8 mouse cellular contexts compared by ENCODE assay signal in the genomic region with DNA sequence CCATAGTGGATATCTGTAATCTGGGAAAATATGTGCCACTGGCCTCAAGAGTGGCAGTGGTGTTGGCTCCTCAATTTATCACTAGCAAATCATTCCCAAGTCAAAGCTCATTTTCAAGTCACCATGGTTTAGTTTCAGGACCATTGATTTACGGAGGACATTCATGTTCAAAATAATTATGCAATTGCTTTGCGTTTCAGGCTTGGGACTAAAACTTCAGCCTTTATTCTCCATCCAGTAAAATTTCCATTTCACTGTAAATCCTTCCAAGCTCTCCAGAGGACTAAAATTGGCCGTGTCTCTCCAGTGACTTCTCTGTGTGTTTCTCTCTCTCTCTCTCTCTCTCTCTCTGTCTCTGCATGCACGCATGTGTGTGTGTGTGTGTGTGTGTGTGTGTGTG.
"Had no signal": no experiment of that assay in that cellular context is flagged by ENCODE, and none has a peak within 500 bp of the region (broad histone marks: within the 10 kb centered on the region; RNA-seq: fewer than 3 reads in every experiment).

No protein-coding gene starts in this region.

- H3K9me3 ChIP-seq: liver, embryonic 15.5 days; midbrain, embryonic 13.5 days had no signal

- DNase-seq: kidney, postnatal 25 days; liver; lung, adult 2 months; right cerebral cortex, postnatal 14 days; thymus, postnatal 36 days had no signal

- H3K4me1 ChIP-seq: liver, embryonic 15.5 days; midbrain, embryonic 13.5 days had no signal

- ATAC-seq: lung, postnatal 0 days; midbrain, embryonic 13.5 days had no signal

- H3K36me3 ChIP-seq: liver, embryonic 15.5 days; midbrain, embryonic 13.5 days had no signal

- H3K4me3 ChIP-seq: liver, embryonic 15.5 days; midbrain, embryonic 13.5 days had no signal

- H3K27ac ChIP-seq: liver, embryonic 15.5 days; midbrain, embryonic 13.5 days had no signal

- H3K9ac ChIP-seq: liver, embryonic 15.5 days; midbrain, embryonic 13.5 days had no signal

- H3K27me3 ChIP-seq: liver, embryonic 15.5 days; midbrain, embryonic 13.5 days had no signal

- H3K4me2 ChIP-seq: liver, embryonic 15.5 days; midbrain, embryonic 13.5 days had no signal
